Mouse (Mus musculus): ENCODE data around the gene Espn. TPM values are rescaled to one million over a fixed set of nuclear protein-coding genes. Genes with fewer than 3 reads are reported as not detected.

Espn gene
- 273 and 642 TPM in 2 replicates for polyA plus RNA-seq (2012; rRNA removed; ENCODE audit: low replicate concordance)

DNA sequence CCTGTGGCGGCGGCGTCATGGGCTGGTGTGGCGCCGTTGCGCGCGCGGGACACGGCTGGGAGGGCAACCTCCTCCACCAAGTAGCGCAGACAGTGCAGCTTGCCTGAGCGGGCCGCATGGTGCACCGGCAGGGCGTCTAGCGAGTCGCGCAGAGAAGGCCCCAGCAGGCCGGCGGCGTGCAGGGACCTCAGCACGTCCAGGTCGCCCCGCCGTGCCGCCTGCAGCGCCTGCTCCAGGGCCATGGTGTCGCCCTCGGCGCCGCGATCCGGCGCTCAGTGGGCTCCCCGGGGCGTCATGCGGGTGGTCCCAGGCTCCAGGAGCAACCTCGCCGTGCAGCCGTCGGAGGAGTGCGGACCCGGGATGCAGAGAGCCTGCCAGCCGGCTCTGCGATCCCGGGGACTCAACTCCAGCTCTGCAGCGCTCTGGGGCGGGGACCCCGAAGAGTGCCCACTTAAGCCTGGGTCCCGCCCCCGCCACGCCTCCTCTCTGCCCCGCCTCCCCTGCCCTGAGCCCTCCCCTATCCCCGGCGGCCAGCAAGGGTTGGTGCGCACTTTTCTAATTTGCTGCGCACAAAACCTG lies at the start of gene Espn:
Gene Espn, minus strand, starts transcription at position 406 of the 579 bp plus-strand sequence.

DNA sequence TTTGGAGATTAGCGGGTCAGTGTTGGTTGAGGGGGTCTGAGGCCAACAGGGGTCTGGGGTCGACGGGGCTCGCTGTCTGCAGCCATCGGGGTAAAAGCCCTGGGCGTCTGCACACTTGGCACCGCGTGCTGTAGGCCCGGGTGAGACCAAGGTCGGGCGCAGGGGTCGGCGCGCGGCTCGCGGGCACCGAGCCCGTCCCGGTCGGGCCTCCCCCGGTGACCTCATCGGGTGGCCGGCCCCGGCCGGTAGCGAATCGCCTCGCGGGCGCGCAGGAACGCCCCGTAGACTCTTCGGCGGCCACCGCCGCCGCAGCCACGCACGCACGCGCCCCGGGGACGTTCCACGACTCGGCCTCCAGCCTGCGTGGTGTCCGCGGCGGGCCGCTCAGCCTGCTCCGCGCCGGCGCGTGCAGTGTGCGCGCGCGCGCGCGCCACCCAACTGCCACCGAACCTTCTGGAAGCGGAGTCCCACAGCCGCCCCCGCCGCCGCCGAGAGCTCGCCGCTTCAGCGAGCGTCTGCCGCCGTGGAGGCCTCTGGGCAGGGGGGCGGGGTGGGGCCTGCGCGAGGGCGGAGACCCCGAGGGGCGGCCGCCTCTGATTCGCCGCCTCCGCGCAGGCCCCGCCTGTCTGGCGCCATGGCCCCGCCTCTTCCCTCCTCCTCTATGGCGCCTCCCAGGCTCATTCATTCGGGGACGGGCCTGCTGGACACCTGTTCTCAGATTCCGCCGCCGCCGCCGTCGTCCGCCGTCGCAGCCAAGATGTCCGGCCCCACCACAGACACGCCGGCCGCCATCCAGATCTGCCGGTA lies 25.6 kb upstream of the Espn start, which contains the start of gene Acot7:
Gene Acot7, plus strand, starts transcription at position 598 of the 807 bp plus-strand sequence.

GRCm38 (mm10) chr4:152158585-152159284 lies 6.6 kb upstream of the Espn start, which contains the start of gene Hes2:
TSS of gene Hes2 (plus strand) at chr4:152158867.

DNA sequence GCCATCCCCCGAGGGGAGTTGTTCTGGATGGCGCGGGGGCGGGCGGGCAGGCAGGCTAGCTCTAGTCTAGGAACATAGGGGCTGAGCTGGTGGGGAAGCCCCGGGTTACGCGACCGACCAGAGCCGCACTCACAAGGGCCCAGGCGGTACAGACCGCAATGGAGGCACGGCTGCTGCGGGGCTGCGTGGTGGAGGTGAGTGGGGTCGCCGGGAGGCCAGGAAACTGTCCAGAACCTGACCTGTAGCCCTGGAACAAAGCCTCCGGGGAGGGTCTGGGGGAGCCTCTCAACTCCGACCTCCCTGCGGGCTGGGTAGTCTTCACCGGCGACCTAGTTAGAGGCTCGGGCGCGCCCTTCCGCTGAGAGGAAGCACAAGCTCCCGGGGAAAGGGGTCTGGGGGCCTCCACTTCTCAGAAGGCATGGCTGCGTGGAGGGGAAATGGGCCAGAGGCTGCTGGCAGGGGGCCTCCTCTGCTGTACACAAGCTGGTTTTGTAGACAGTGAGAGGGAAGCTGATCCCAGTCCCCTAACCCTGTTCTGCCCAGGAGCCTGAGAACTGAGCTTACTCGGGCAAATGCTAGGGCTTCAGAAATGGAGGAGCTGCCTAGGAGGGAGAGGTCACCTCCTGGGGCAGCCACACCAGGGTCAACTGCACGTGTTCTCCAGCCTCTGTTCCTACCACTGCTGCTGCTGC lies 36.1 kb downstream of the Espn start, which contains the start of gene Tnfrsf25:
Gene Tnfrsf25, plus strand, starts transcription at position 14 of the 692 bp plus-strand sequence.

DNA sequence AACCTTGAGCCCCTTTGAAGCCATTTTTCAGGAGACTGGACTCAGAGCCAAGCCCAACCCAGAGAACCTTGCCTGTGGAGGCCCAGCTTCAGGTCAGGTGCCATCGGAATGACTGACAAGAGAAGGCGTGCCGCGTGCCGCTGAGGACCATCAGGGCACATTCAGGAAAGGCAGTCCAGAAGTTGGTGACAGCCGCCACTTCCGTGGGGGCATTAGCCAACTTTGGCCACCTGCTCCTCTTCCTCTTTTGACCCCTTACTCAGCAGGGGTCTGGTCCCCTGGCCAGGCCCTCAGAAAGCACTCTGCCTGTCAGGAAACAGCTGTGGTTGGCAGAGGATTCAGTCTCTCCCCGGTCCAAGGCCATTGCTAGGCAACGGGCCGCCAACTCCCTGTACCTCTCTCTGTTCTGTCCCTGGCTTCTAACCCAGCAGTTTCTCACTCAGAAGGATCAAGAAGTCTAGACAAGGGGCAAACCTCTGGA lies 80.0 kb downstream of the Espn start, which contains the start of gene Plekhg5:
Gene Plekhg5, plus strand, starts transcription at position 378 of the 481 bp plus-strand sequence.

Other genes with a start within 250 kb of the Espn start
- gene Dnajc11, start 218.7 kb downstream of the Espn start, polyA plus RNA-seq (2012; rRNA removed; ENCODE audit: low replicate concordance) = 41.2 and 55.6 TPM in 2 replicates
- 19.8 and 34.8 TPM in 2 replicates for gene Thap3, start 163.4 kb downstream of the Espn start, polyA plus RNA-seq (2012; rRNA removed; ENCODE audit: low replicate concordance)
- gene Phf13, start 156.1 kb downstream of the Espn start, polyA plus RNA-seq (2012; rRNA removed; ENCODE audit: low replicate concordance) = 6.5 and 6.9 TPM in 2 replicates
- gene Klhl21, start 143.6 kb downstream of the Espn start, polyA plus RNA-seq (2012; rRNA removed; ENCODE audit: low replicate concordance) = 19.2 and 22.7 TPM in 2 replicates
- 9.2 and 15.2 TPM in 2 replicates for gene Zbtb48, start 124.7 kb downstream of the Espn start, polyA plus RNA-seq (2012; rRNA removed; ENCODE audit: low replicate concordance)
- 0.05 TPM in 2 replicates for gene Tas1r1, start 113.8 kb downstream of the Espn start, polyA plus RNA-seq (2012; rRNA removed; ENCODE audit: low replicate concordance)
- 12.9 and 13.8 TPM in 2 replicates for gene Nol9, start 113.0 kb downstream of the Espn start, polyA plus RNA-seq (2012; rRNA removed; ENCODE audit: low replicate concordance)
- gene Plekhg5, start 79.9 kb downstream of the Espn start, polyA plus RNA-seq (2012; rRNA removed; ENCODE audit: low replicate concordance) = 9.6 and 17.1 TPM in 2 replicates
- 3.0 and 4.1 TPM in 2 replicates for gene Tnfrsf25, start 36.4 kb downstream of the Espn start, polyA plus RNA-seq (2012; rRNA removed; ENCODE audit: low replicate concordance)
- 9.6 and 49.1 TPM in 2 replicates for gene Hes2, start 6.5 kb upstream of the Espn start, polyA plus RNA-seq (2012; rRNA removed; ENCODE audit: low replicate concordance)
- gene Acot7, start 25.8 kb upstream of the Espn start, polyA plus RNA-seq (2012; rRNA removed; ENCODE audit: low replicate concordance) = 29.0 and 38.7 TPM in 2 replicates
- gene Gpr153, start 121.9 kb upstream of the Espn start, polyA plus RNA-seq (2012; rRNA removed; ENCODE audit: low replicate concordance) = 9.0 and 9.3 TPM in 2 replicates
- 0.08 TPM in 1 of 2 replicates, not detected in the other for gene Hes3, start 139.3 kb upstream of the Espn start, polyA plus RNA-seq (2012; rRNA removed; ENCODE audit: low replicate concordance)
- gene Icmt, start 144.9 kb upstream of the Espn start, polyA plus RNA-seq (2012; rRNA removed; ENCODE audit: low replicate concordance) = 22.2 and 22.4 TPM in 2 replicates
- gene Rnf207, start 166.6 kb upstream of the Espn start, polyA plus RNA-seq (2012; rRNA removed; ENCODE audit: low replicate concordance) = 2.2 and 5.5 TPM in 2 replicates
- gene Rpl22, start 173.4 kb upstream of the Espn start, polyA plus RNA-seq (2012; rRNA removed; ENCODE audit: low replicate concordance) = 5.3 and 6.0 TPM in 2 replicates
- 0.50 and 0.54 TPM in 2 replicates for gene Chd5, start 186.3 kb upstream of the Espn start, polyA plus RNA-seq (2012; rRNA removed; ENCODE audit: low replicate concordance)